Mouse (Mus musculus) cortical plate, adult 2 months (tissue): ENCODE measurements around the gene Obp2a.

Experiments used
- CTCF ChIP-seq: fragments of 200-500 bp; IDR thresholded peaks from 2 replicates; pipeline ENCODE4 v1.5.1; 2011; ENCODE audit warnings: mild to moderate bottlenecking, control low read depth, low read length; ENCODE audit not compliant: insufficient read depth; ENCODE audit errors: extremely low read depth
- POLR2A ChIP-seq: fragments of 200-500 bp; IDR thresholded peaks from 2 replicates; pipeline ENCODE4 v1.6.1; 2011; ENCODE audit warnings: mild to moderate bottlenecking, low read length, control low read depth; ENCODE audit not compliant: insufficient read depth; ENCODE audit errors: extremely low read depth

- TF ChIP-seq CTCF (no peak), POLR2A (no peak)
These were observed 20.3 kb upstream of the Obp2a start for GRCm38 (mm10) chr2:25679559-25679958.
